Comparison of ENCODE assay signal across 35 mouse cellular contexts in the genomic region with DNA sequence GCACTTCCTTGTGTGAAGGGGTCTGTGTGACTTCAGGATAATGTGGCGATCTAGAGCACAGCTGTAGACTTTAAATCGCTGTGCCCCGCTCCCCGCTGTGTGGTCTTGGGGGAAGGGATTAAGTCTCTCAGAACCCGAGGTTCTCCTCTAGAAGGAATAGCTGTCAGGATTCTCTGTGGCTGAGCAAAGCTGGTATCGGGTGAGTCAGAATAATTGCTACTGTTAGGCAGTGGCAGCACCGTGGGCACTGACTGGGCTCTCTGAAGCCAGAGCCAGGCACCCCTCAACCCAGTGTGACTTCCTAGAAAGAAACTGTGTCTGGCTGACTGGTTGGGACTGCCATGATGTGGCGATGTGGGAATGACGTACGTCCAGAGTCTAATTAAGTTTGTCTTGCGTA. TPM values are rescaled to one million over a fixed set of nuclear protein-coding genes. Genes with fewer than 3 reads are reported as not detected.
DNase-seq lines count a peak whose midpoint lies in the region; TF ChIP-seq lines count a peak whose summit lies in the region.
"Had no signal": no experiment of that assay in that cellular context is flagged by ENCODE, and none has a peak within 500 bp of the region (broad histone marks: within the 10 kb centered on the region; RNA-seq: fewer than 3 reads in every experiment).

No protein-coding gene starts in this region.

- no peak overlapping the region for H3K4me3 ChIP-seq in olfactory bulb, adult 2 months (ENCODE audit: insufficient read depth, low read depth, low read length)
- H3K4me3 ChIP-seq: hindbrain, embryonic 10.5 days; hindbrain, embryonic 13.5 days; intestine, embryonic 15.5 days had no signal

- H3K4me1 ChIP-seq in olfactory bulb, adult 2 months (ENCODE audit: control insufficient read depth, insufficient read depth, low read length): peaks cover 25% of the 10 kb centered on the region
- H3K4me1 ChIP-seq: hindbrain, embryonic 13.5 days had no signal

- peak; percentile 16 for DNase-seq in retina, postnatal 1 day
- DNase-seq in retina, embryonic 14.5 days (ENCODE audit: low spot score): no peak
- DNase-seq in R1 (ENCODE audit: low read depth, low spot score): peak; percentile 65
- no peak for DNase-seq in cerebellum, adult 18-20 months
- DNase-seq in gastrocnemius, postnatal 4 days (ENCODE audit: low spot score in 2 of 2): no peak
- DNase-seq: adrenal gland, adult 8-10 months; adrenal gland, postnatal 25 days; cerebellum, adult 2 months; cerebellum, adult 9-11 months; cerebellum, postnatal 25 days; forebrain, postnatal 0 days; gastrocnemius, postnatal 25 days; heart, postnatal 36 days; kidney, adult 11 months had no signal

- TF ChIP-seq POLR2A in olfactory bulb, adult 2 months (IDR thresholded peaks at IDR 0.05; ENCODE audit: insufficient read depth, low read depth, low read length): no peak

- TF ChIP-seq CTCF in olfactory bulb, adult 2 months (IDR thresholded peaks at IDR 0.05; ENCODE audit: insufficient read depth, low read depth, low read length): no peak

- 16% methylated on average over 11 of the region's 11 CpGs for WGBS in olfactory bulb, adult 2 months

- peak overlapping the region; percentile 74 for H3K27ac ChIP-seq in olfactory bulb, adult 2 months (ENCODE audit: insufficient read depth, low read depth, low read length)
- H3K27ac ChIP-seq: hindbrain, embryonic 10.5 days; hindbrain, embryonic 13.5 days; intestine, embryonic 15.5 days had no signal

RNA-seq across cellular contexts. Expression of a gene that starts 4.4 kb away (rescaled TPM):
- polyA plus RNA-seq in olfactory bulb, adult 2 months (2012; ENCODE audit: insufficient read depth, insufficient read length, low replicate concordance, missing spikeins): not detected in 2 replicates
- total RNA-seq in gastrocnemius, postnatal 4 days (2021): not detected
- total RNA-seq: adrenal gland, adult 8-10 months; common myeloid progenitor, adult 5-6 weeks; forebrain, postnatal 0 days; G1E; gastrocnemius, adult 8-10 months; gastrocnemius, postnatal 25 days; granulocyte monocyte progenitor cell, adult 5-6 weeks; heart, postnatal 36 days had no signal
- polyA plus RNA-seq: C2C12; CD4-positive, CD25-positive, alpha-beta regulatory T cell, adult 4 months; embryonic facial prominence, embryonic 14.5 days; forebrain, embryonic 11.5 days; forebrain, embryonic 14.5 days; G1E; heart, embryonic 11.5 days; heart, embryonic 14.5 days; hindbrain, embryonic 10.5 days; hindbrain, embryonic 13.5 days; hindbrain, embryonic 16.5 days; Patski had no signal

RNA-seq across cellular contexts. Expression of a gene that starts 15.8 kb away (rescaled TPM):
- polyA plus RNA-seq in olfactory bulb, adult 2 months (2012; ENCODE audit: insufficient read depth, insufficient read length, low replicate concordance, missing spikeins): not detected in 2 replicates
- total RNA-seq in gastrocnemius, postnatal 4 days (2021): not detected
- total RNA-seq: adrenal gland, adult 8-10 months; adrenal gland, postnatal 25 days; common myeloid progenitor, adult 5-6 weeks; forebrain, postnatal 0 days; G1E; gastrocnemius, adult 8-10 months; gastrocnemius, postnatal 25 days; granulocyte monocyte progenitor cell, adult 5-6 weeks; heart, adult 8-10 months; heart, postnatal 36 days had no signal
- polyA plus RNA-seq: activated CD4-positive, CD25-positive, alpha-beta regulatory T cell, adult 4 months; C2C12; CD4-positive, CD25-positive, alpha-beta regulatory T cell, adult 4 months; cerebellum, adult 2 months; embryonic facial prominence, embryonic 14.5 days; forebrain, embryonic 11.5 days; forebrain, embryonic 14.5 days; forebrain, postnatal 0 days; frontal cortex, adult 2 months; G1E; heart, embryonic 11.5 days; heart, embryonic 14.5 days; heart, postnatal 0 days; hindbrain, embryonic 10.5 days; hindbrain, embryonic 13.5 days; hindbrain, embryonic 16.5 days; Patski had no signal

RNA-seq across cellular contexts. Expression of a gene that starts 37.0 kb away (rescaled TPM):
- polyA plus RNA-seq in olfactory bulb, adult 2 months (2012; ENCODE audit: insufficient read depth, insufficient read length, low replicate concordance, missing spikeins): not detected in 2 replicates
- total RNA-seq in gastrocnemius, postnatal 4 days (2021): 10 to 100 TPM in 1 of 2 experiments, 1 to 10 TPM in 1; 9.3 to 10.8 TPM

RNA-seq across cellular contexts. Expression of a gene that starts 39.6 kb away (rescaled TPM):
- polyA plus RNA-seq in olfactory bulb, adult 2 months (2012; ENCODE audit: insufficient read depth, insufficient read length, low replicate concordance, missing spikeins): not detected in 2 replicates
- total RNA-seq in gastrocnemius, postnatal 4 days (2021): 10 to 100 TPM; 10.5 to 10.9 TPM

RNA-seq across cellular contexts. Expression of a gene that starts 44.3 kb away (rescaled TPM):
- not detected in 2 replicates for polyA plus RNA-seq in olfactory bulb, adult 2 months (2012; ENCODE audit: insufficient read depth, insufficient read length, low replicate concordance, missing spikeins)
- 10 to 100 TPM; 60.6 to 68.0 TPM for total RNA-seq in gastrocnemius, postnatal 4 days (2021)

Comparison
In these comparisons a context has a peak if more than half of its experiments do, and no peak if none do; other contexts are left out.
1. DNase-seq: peak in retina, postnatal 1 day (single experiment) and R1 (single experiment); none in retina, embryonic 14.5 days (single experiment), cerebellum, adult 18-20 months (0 of 2) and gastrocnemius, postnatal 4 days (0 of 2).